Mouse (Mus musculus): Measurements from ENCODE around the gene Dhtkd1. TPM values are rescaled to one million over a fixed set of nuclear protein-coding genes. Genes with fewer than 3 reads are reported as not detected.

Dhtkd1 gene
- polyA plus RNA-seq, 1 experiment from 2014 or later: 5.3 TPM

DNA sequence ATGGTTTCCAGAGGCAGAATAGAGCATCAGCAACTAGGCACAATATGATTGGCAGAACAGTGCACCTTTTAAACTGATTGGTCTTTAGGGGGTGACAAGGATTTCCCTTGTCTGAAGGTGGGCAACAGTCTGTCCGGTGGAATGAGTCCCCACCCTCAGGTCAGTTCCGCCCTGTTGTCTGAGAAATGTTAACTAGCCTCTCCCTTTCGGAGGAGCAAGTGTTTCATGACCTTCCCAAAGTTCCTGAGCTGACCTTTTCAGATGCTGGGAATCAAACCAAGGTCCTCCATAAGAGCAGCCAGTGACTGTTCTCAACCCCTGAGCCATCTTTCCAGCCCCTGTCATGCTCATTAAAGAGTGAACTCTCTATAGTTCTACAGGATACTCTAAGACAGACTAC is 4.3 kb upstream of the Dhtkd1 start:
- Histone ChIP-seq H3K36me3 (replicated peaks; ENCODE audit: insufficient read depth, low read length) (no peaks in the 10 kb centered on the region), H3K9ac (replicated peaks) (no peak overlapping the region), H3K27ac (ENCODE audit: low read depth) (no peak overlapping the region), H3K4me1 (ENCODE audit: insufficient read depth) (peaks cover 8% of the 10 kb centered on the region), H3K27me3 (ENCODE audit: insufficient read depth, low read length) (no peaks in the 10 kb centered on the region), H3K4me3 (ENCODE audit: low read depth, low read length) (no peak overlapping the region), H3K9me3 (ENCODE audit: low read length) (no peaks in the 10 kb centered on the region), H3K4me2 (ENCODE audit: low read depth, low read length) (no peak overlapping the region)
- TF ChIP-seq EP300 (IDR thresholded peaks at IDR 0.05; ENCODE audit: low read depth): no peak
- no peak for TF ChIP-seq CTCF (IDR thresholded peaks at IDR 0.05; ENCODE audit: low read depth)
- no peak for DNase-seq
- no peak for ATAC-seq
- 75% methylated on average over 3 of the region's 3 CpGs for WGBS (ENCODE audit: insufficient replicate concordance)

DNA sequence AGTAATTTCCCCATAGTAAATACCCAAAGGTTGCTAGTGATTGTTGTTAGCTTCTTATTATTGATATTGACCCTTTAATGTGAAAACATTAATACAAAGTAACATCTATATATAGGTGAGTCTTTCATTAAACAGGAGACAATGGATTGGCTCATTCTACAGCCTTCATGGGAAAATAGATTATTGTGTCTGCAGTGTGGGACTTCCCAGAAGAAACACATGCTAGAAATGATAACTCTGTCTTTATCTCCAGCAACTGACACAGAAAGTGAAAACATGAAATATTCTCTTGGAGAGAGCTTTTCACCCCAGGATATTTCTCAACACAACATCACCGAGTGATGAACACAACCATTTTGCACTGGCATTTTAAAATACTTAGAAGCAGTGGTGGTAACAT is 3.0 kb upstream of the Dhtkd1 start:
- Histone ChIP-seq H3K36me3 (replicated peaks; ENCODE audit: insufficient read depth, low read length) (no peaks in the 10 kb centered on the region), H3K27ac (ENCODE audit: low read depth) (no peak overlapping the region), H3K9ac (replicated peaks) (no peak overlapping the region), H3K4me2 (ENCODE audit: low read depth, low read length) (no peak overlapping the region), H3K4me3 (ENCODE audit: low read depth, low read length) (no peak overlapping the region), H3K27me3 (ENCODE audit: insufficient read depth, low read length) (no peaks in the 10 kb centered on the region), H3K4me1 (ENCODE audit: insufficient read depth) (peaks cover 8% of the 10 kb centered on the region), H3K9me3 (ENCODE audit: low read length) (no peaks in the 10 kb centered on the region)
- no peak for TF ChIP-seq CTCF (IDR thresholded peaks at IDR 0.05; ENCODE audit: low read depth)
- TF ChIP-seq EP300 (IDR thresholded peaks at IDR 0.05; ENCODE audit: low read depth): peak; percentile 85
- DNase-seq (no peak), ATAC-seq (no peak)
- WGBS (ENCODE audit: insufficient replicate concordance): 41% methylated on average over 1 of the region's 1 CpGs

DNA sequence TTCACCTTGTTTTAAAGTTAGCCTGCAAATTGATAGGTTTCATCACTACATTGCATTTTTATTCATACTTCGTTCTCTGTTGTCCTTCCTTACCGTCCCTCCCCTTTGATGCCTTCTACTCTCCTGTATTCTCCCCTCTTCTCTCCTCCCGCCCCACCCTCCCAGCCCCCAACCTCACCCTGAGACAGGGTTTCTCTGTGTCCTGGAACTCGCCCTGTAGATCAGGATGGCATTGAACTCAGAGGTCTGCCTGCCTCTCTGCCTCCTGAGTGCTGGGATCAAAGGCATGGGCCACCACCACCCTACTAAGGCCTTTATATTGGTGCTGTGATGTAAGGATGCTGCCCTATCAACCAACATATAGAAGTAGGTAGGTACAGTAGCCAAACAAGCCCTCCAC is 479 bp upstream of the Dhtkd1 start:
- H3K9me3 ChIP-seq (ENCODE audit: low read length): no peaks in the 10 kb centered on the region
- peak; percentile 35 for ATAC-seq
- no peak for DNase-seq
- H3K27me3 ChIP-seq (ENCODE audit: insufficient read depth, low read length): no peaks in the 10 kb centered on the region
- H3K4me3 ChIP-seq (ENCODE audit: low read depth, low read length): peak overlapping the region; percentile 69; the same call in 1 of the 2 replicates
- no peaks in the 10 kb centered on the region for H3K36me3 ChIP-seq (replicated peaks; ENCODE audit: insufficient read depth, low read length)
- 36% methylated on average over 4 of the region's 4 CpGs for WGBS (ENCODE audit: insufficient replicate concordance)
- peak overlapping the region; percentile 94 for H3K27ac ChIP-seq (ENCODE audit: low read depth)
- no peak for TF ChIP-seq EP300 (IDR thresholded peaks at IDR 0.05; ENCODE audit: low read depth)
- no peak for TF ChIP-seq CTCF (IDR thresholded peaks at IDR 0.05; ENCODE audit: low read depth)
- peaks cover 7% of the 10 kb centered on the region for H3K4me1 ChIP-seq (ENCODE audit: insufficient read depth)
- peak overlapping the region; percentile 82 for H3K9ac ChIP-seq (replicated peaks)
- H3K4me2 ChIP-seq (ENCODE audit: low read depth, low read length): peak overlapping the region; percentile 83

DNA sequence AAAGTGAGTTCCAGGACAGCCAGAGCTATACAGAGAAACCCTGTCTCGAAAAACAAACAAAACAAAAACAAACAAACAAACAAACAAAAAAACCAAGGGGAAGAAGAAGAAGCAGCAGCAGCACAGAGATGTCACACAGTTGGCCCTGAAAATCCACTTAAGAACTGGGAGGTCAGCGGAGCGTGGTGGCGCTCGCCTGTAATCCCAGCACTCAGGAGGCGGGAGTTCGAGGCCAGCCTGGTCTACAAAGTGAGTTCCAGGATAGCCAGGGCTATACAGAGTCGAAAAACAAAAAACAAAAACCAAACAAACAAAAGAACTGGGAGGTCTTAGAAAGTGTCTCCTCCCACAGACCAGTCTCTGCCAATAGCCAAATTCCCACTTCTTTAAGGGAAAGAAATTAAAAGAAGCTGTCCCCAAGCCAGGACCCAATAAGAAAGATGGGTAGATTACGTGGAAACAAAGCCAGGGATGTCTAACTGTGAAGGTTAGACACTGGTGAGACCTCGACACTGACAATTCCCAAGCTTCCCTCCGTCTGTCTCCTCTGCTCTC is 654 bp downstream of the Dhtkd1 start:
- no peaks in the 10 kb centered on the region for H3K36me3 ChIP-seq (replicated peaks; ENCODE audit: insufficient read depth, low read length)
- ATAC-seq (peak; percentile 11), DNase-seq (no peak)
- H3K9me3 ChIP-seq (ENCODE audit: low read length): no peaks in the 10 kb centered on the region
- TF ChIP-seq EP300 (IDR thresholded peaks at IDR 0.05; ENCODE audit: low read depth) (no peak), CTCF (IDR thresholded peaks at IDR 0.05; ENCODE audit: low read depth) (no peak)
- peak overlapping the region; percentile 83 for H3K4me2 ChIP-seq (ENCODE audit: low read depth, low read length)
- H3K27me3 ChIP-seq (ENCODE audit: insufficient read depth, low read length): no peaks in the 10 kb centered on the region
- peaks cover 7% of the 10 kb centered on the region for H3K4me1 ChIP-seq (ENCODE audit: insufficient read depth)
- 59% methylated on average over 11 of the region's 11 CpGs for WGBS (ENCODE audit: insufficient replicate concordance)
- peak overlapping the region; percentile 69 for H3K4me3 ChIP-seq (ENCODE audit: low read depth, low read length)
- peak overlapping the region; percentile 82 for H3K9ac ChIP-seq (replicated peaks)
- peak overlapping the region; percentile 94 for H3K27ac ChIP-seq (ENCODE audit: low read depth)

GRCm38 (mm10) chr2:5940936-5941335 is 1.7 kb downstream of the Dhtkd1 start:
- Histone ChIP-seq H3K4me1 (ENCODE audit: insufficient read depth) (peaks cover 7% of the 10 kb centered on the region; the same call in 1 of the 2 replicates), H3K27ac (ENCODE audit: low read depth) (no peak overlapping the region), H3K4me2 (ENCODE audit: low read depth, low read length) (peak overlapping the region; percentile 83), H3K4me3 (ENCODE audit: low read depth, low read length) (no peak overlapping the region; the same call in 1 of the 2 replicates), H3K9ac (replicated peaks) (no peak overlapping the region), H3K27me3 (ENCODE audit: insufficient read depth, low read length) (no peaks in the 10 kb centered on the region), H3K9me3 (ENCODE audit: low read length) (no peaks in the 10 kb centered on the region), H3K36me3 (replicated peaks; ENCODE audit: insufficient read depth, low read length) (no peaks in the 10 kb centered on the region)
- no peak for TF ChIP-seq EP300 (IDR thresholded peaks at IDR 0.05; ENCODE audit: low read depth)
- TF ChIP-seq CTCF (IDR thresholded peaks at IDR 0.05; ENCODE audit: low read depth): no peak
- 87% methylated on average over 9 of the region's 9 CpGs for WGBS (ENCODE audit: insufficient replicate concordance)
- ATAC-seq (no peak), DNase-seq (no peak)

- DNase-seq: no peak
- no peak for ATAC-seq
- TF ChIP-seq EP300 (IDR thresholded peaks at IDR 0.05; ENCODE audit: low read depth) (no peak), CTCF (IDR thresholded peaks at IDR 0.05; ENCODE audit: low read depth) (no peak)
- Histone ChIP-seq H3K4me3 (ENCODE audit: low read depth, low read length) (no peak overlapping the region), H3K4me1 (ENCODE audit: insufficient read depth) (peaks cover 7% of the 10 kb centered on the region; the same call in 1 of the 2 replicates), H3K27ac (ENCODE audit: low read depth) (no peak overlapping the region), H3K36me3 (replicated peaks; ENCODE audit: insufficient read depth, low read length) (no peaks in the 10 kb centered on the region), H3K9me3 (ENCODE audit: low read length) (no peaks in the 10 kb centered on the region), H3K4me2 (ENCODE audit: low read depth, low read length) (peak overlapping the region; percentile 83; the same call in 1 of the 2 replicates), H3K9ac (replicated peaks) (no peak overlapping the region), H3K27me3 (ENCODE audit: insufficient read depth, low read length) (no peaks in the 10 kb centered on the region)
- 92% methylated on average over 14 of the region's 14 CpGs for WGBS (ENCODE audit: insufficient replicate concordance)
Measured at GRCm38 (mm10) chr2:5939911-5940310, 2.7 kb downstream of the Dhtkd1 start.
